Mouse (Mus musculus): ENCODE results near the gene Map3k14.

DNA sequence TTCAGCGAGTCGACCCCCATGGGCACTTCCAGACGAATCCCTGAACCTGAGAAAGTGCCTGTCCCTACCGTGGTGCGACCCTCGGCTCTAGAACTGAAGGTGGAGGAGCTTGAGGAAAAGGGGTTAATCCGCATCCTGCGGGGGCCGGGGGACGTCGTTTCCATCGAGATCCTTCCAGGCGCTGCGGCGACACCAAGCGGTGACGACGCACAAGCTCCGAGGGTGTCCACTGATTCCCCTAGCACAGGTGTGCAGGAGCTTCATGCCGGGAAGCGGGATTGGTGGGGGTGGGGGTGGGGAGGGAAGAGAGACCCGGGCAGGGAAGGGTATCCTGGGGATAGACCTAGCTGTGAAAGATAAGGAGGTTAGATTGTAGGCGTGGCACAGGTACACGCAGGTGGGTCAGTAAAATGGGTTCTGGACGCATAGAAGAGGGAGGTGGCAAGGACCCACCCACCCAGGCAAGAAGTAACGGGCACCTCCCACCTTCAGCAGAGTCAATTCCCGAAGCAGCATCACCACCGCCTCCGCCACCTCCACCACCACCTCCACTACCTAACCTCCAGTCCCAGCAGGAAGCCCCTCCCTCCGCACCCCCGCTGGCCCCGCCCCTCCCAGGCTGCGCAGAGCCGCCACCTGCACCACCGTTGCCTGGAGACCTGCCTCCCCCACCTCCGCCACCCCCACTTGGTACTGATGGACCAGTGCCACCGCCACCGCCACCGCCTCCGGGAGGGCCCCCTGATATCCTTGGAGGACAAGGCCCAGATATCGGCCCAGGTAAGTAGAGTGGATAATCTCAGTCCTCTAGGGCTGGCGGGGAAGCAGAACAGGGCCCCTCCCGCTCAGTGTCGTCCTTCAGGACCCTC lies 74.1 kb downstream of the Map3k14 start:
- TF ChIP-seq CTCF (conservative IDR thresholded peaks at IDR 0.05; ENCODE audit: insufficient read depth, insufficient read length, low read depth, low read length) (no peak; the same call in 1 of the 2 replicates), POLR2A (IDR thresholded peaks at IDR 0.05; ENCODE audit: low read depth, low read length) (no peak)

Data from kidney, adult 2 months (tissue).